In the genomic region with DNA sequence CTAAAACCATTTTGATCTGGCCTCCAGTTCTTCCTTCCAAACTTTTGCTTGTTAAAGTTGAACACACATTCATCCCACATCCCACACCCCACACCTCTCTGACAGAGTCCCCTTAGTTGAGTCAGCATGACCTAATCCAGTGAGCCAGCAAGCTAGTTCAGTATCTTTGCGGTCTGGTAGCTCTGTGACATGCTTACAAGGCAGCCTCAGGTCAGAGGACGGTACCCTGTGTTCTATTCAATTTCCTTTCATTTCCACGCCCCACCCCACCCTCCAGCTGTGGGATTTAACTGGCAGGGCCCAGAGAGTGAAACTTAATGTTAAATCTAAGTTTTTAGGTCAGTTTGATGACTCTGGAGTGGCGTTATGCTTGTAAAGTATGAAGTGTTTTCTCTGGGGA, we compare ENCODE assay signal across 12 mouse cellular contexts.
DNase-seq lines count a peak whose midpoint lies in the region; ATAC-seq and TF ChIP-seq lines count a peak whose summit lies in the region.
"Had no signal": no experiment of that assay in that cellular context is flagged by ENCODE, and none has a peak within 500 bp of the region (broad histone marks: within the 10 kb centered on the region; RNA-seq: fewer than 3 reads in every experiment).

No protein-coding gene starts in this region.

- H3K9me3 ChIP-seq in kidney, embryonic 14.5 days (ENCODE audit: control insufficient read depth, low read length), result no peaks in the 10 kb centered on the region
- H3K9me3 ChIP-seq in heart, postnatal 0 days (replicated peaks; ENCODE audit: control insufficient read depth, low read length), result no peaks in the 10 kb centered on the region

- H3K4me1 ChIP-seq in kidney, embryonic 14.5 days (ENCODE audit: control insufficient read depth, insufficient read depth, low read length), result 0 out of 2 replicates have a peak, but pooled peaks cover 3% of the 10 kb centered on the region
- H3K4me1 ChIP-seq in heart, postnatal 0 days (ENCODE audit: control insufficient read depth, insufficient read depth), result no peaks in the 10 kb centered on the region

- no peaks in the 10 kb centered on the region for H3K27me3 ChIP-seq in kidney, embryonic 14.5 days (ENCODE audit: control insufficient read depth, insufficient read depth, low read length)
- H3K27me3 ChIP-seq in Patski, result no peaks in the 10 kb centered on the region
- H3K27me3 ChIP-seq in heart, postnatal 0 days (ENCODE audit: control insufficient read depth, insufficient read depth, low read length), result 0 out of 2 replicates have a peak, but pooled peaks cover 4% of the 10 kb centered on the region

- in situ Hi-C loops in Patski (cut with MboI; ENCODE audit: low pct_unique_long_range_greater_than_20kb), result no loop called here

- TF ChIP-seq CTCF in Patski (IDR thresholded peaks at IDR 0.05), result no peak
- no peak for TF ChIP-seq CTCF in heart, postnatal 0 days (IDR thresholded peaks at IDR 0.05; ENCODE audit: low read depth)

- H3K9ac ChIP-seq in kidney, embryonic 14.5 days (ENCODE audit: low read depth, low read length), result no peak overlapping the region
- no peak overlapping the region for H3K9ac ChIP-seq in heart, postnatal 0 days (replicated peaks; ENCODE audit: low read depth, low read length)

- no peaks in the 10 kb centered on the region for H3K36me3 ChIP-seq in kidney, embryonic 14.5 days (ENCODE audit: control insufficient read depth, insufficient read depth, low read length)
- no peaks in the 10 kb centered on the region for H3K36me3 ChIP-seq in heart, postnatal 0 days (replicated peaks; ENCODE audit: control insufficient read depth, insufficient read depth, low read length)
- H3K36me3 ChIP-seq: G1E had no signal

- WGBS in kidney, embryonic 14.5 days, result 44% methylated on average over 4 of the region's 4 CpGs
- WGBS in heart, postnatal 0 days, result 60% methylated on average over 4 of the region's 4 CpGs

- no peak overlapping the region for H3K4me2 ChIP-seq in kidney, embryonic 14.5 days (replicated peaks; ENCODE audit: low read depth, low read length)
- H3K4me2 ChIP-seq in heart, postnatal 0 days (ENCODE audit: low read depth, low read length), result no peak overlapping the region

- POLR2A ChIA-PET in Patski (lab: Charles Lee), result no interaction called here

- CTCF ChIA-PET in Patski (lab: Charles Lee), result interaction anchor here (0.6 to 1.0 kb wide), 3 partner anchors 18 to 76 kb away, joined by 3 to 4 read pairs (median 4); no protein-coding TSS in a partner anchor

- H3K4me3 ChIP-seq in kidney, embryonic 14.5 days (ENCODE audit: low read length), result no peak overlapping the region
- no peak overlapping the region for H3K4me3 ChIP-seq in heart, postnatal 0 days (ENCODE audit: low read depth, low read length)

- no peak for ATAC-seq in kidney, embryonic 14.5 days (ENCODE audit: low FRiP score, low TSS enrichment)
- ATAC-seq in Patski, result peak; percentile 98
- ATAC-seq in heart, postnatal 0 days (ENCODE audit: insufficient read depth, low read depth), result no peak
- no peak for ATAC-seq in erythroid progenitor cell, adult 5-6 weeks (replicated peaks; ENCODE audit: low FRiP score, poor library complexity, severe bottlenecking)
- ATAC-seq: intestine, embryonic 16.5 days had no signal

- peak; percentile 88 for DNase-seq in kidney, adult 11 months
- DNase-seq in Patski (ENCODE audit: low read depth, low spot score), result peak; percentile 56
- peak; percentile 10 for DNase-seq in heart, postnatal 0 days (ENCODE audit: low spot score)
- peak; percentile 59 for DNase-seq in lung, postnatal 25 days (ENCODE audit: low spot score)
- no peak for DNase-seq in right cerebral cortex, adult 2 months (ENCODE audit: low spot score in 2 of 2)
- no peak for DNase-seq in spleen, adult 12 weeks (ENCODE audit: low spot score)
- DNase-seq: spleen, adult 18-20 months; thymus, postnatal 36 days had no signal

- H3K27ac ChIP-seq in kidney, embryonic 14.5 days (ENCODE audit: low read depth, low read length), result no peak overlapping the region
- no peak overlapping the region for H3K27ac ChIP-seq in heart, postnatal 0 days (ENCODE audit: low read depth)

- TF ChIP-seq EP300 in heart, postnatal 0 days (IDR thresholded peaks at IDR 0.05; ENCODE audit: low read depth), result no peak

Comparison
In these comparisons a context has a peak if more than half of its experiments do, and no peak if none do; other contexts are left out.
1. DNase-seq: peak in kidney, adult 11 months (single experiment), Patski (single experiment), heart, postnatal 0 days (single experiment) and lung, postnatal 25 days (single experiment); none in right cerebral cortex, adult 2 months (0 of 2) and spleen, adult 12 weeks (single experiment).